Mouse (Mus musculus) CH12.LX (cell line): Measurements from ENCODE around the gene AI837181.

ENCODE experiments used
- CTCF ChIP-seq, 2 experiments: IDR thresholded peaks in 1 of 2; conservative IDR thresholded peaks in 1 of 2; 2 replicates each; pipeline ENCODE4 v1.5.1; 2011 to 2012; ENCODE audit warnings: low read depth in 2 of 2, low read length in 2 of 2, improper control_type of control experiment in 1 of 2, inconsistent platforms in 1 of 2, mild to moderate bottlenecking in 1 of 2, moderate library complexity in 1 of 2
- MXI1 ChIP-seq: IDR thresholded peaks from 2 replicates; pipeline ENCODE4 v1.6.1; 2011; ENCODE audit warnings: mild to moderate bottlenecking, low read depth, low read length, improper control_type of control experiment
- POLR2A ChIP-seq: IDR thresholded peaks from 2 replicates; pipeline ENCODE4 v1.6.1; 2011; ENCODE audit warnings: low read depth, mild to moderate bottlenecking, improper control_type of control experiment, low read length
- USF1 ChIP-seq: IDR thresholded peaks from 2 replicates; pipeline ENCODE4 v1.6.1; 2014; ENCODE audit warnings: low read depth, mild to moderate bottlenecking, inconsistent platforms, low read length, improper control_type of control experiment
- ZNF384 ChIP-seq: IDR thresholded peaks from 2 replicates; pipeline ENCODE4 v1.6.1; 2012; ENCODE audit warnings: low read depth, low read length, improper control_type of control experiment, inconsistent platforms

DNA sequence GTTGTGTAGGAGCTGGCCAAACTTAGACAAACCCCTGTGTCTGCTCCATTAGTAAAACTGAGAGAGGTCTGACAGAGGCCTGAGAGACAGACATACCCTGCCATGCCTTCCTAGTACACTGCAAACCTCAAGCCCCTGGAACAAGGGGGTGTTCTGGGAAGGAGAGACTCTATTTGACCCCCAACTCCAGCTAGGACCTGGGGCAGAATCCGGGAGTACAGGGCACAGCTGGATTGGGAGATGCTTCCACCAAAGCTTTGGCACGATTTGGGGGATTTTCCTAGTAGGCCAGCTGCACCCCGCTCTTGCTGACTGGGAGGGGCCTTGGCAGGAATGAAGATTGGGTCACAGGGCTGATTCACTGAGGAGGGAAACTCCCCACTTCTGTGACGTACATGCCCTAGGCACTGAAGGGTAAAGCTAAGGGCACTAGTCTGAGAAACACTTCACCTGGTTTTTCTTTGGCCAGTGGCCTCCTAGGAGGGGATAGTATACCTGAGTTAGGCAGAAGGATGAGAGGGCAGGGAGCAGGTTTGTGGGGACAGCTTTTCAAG, 7.0 kb downstream of the AI837181 start:
- TF ChIP-seq CTCF (conservative IDR thresholded peaks at IDR 0.05 in 1 of 2, IDR thresholded peaks at IDR 0.05 in 1 of 2; ENCODE audit: low read depth in 2 of 2, low read length in 2 of 2), result no peak
- no peak for TF ChIP-seq ZNF384
- no peak for TF ChIP-seq MXI1
- TF ChIP-seq POLR2A, result no peak
- no peak for TF ChIP-seq USF1
